Mouse (Mus musculus): ENCODE data around the gene Abcc6.
A peak's percentile ranks its signal among the peaks of the same experiment; 100 is the strongest.
"Not testable (repeated sequence)": the region's sequence is repeated elsewhere in the genome, so short reads cannot be mapped to it uniquely, and the experiment has no call there.

Abcc6 gene

DNA sequence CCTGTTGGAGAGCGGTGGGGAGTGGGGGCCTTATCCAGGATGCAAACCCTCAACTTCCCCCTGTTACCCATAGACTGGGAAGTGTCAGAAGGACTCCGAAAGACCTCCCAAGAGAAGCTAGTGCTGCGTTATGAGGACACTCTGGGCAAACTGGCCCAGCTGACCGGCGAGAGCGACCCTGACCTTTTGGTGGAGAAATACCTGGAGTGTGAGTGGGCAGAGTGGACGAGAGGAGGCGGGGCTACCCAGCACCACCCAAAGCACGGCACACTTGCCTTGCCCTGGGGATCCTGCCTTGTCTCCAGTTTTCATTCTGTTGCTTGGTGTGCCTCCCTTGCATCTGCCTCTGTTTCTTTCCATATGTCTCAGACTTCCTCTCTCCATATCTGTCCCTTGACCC lies 88.1 kb downstream of the Abcc6 start:
- DNase-seq (ENCODE audit: low read depth in 2 of 2, low spot score in 2 of 2): no peak

DNA sequence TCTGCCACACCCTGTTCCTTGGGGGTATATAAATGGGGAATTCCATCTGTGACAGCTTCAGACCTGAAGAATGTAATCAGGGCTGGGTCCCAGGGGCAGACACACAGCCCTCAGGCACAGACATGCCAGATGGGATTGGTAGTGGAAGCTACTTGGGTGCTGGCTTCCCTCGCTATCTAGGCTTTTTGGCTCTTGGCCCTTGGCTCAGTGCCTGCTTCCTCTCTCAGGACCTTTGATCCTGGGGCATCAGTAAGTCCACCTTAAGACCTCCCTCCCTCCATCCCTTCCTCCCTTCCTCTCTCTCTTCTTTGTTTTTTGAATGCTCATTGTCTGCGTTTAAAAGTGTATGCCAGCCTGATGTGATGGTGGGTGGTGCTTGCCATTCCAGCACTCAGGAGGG lies 90.3 kb downstream of the Abcc6 start:
- DNase-seq (ENCODE audit: low read depth in 2 of 2, low spot score in 2 of 2): no peak

DNA sequence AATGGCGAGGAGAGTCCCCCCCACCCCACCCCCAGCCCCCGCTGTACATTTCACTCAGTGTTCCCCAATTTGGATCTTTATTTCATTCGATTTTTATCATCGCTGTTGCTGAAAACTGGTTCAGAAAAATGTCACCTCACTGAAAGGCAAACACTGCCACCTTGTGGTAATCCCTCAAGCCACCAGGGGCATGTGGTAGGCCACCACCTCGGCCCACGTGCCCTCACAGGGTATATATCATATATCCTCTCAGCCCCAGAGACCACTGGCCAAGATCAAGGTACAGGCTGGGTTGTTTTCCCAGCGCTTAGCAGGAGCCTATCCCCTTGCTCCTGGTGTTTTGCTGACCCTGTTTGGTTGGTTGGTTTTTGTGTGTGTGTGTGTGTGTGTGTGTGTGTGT lies 95.0 kb downstream of the Abcc6 start:
- DNase-seq (ENCODE audit: low read depth in 2 of 2, low spot score in 2 of 2): peak; percentile 68 to 82

DNA sequence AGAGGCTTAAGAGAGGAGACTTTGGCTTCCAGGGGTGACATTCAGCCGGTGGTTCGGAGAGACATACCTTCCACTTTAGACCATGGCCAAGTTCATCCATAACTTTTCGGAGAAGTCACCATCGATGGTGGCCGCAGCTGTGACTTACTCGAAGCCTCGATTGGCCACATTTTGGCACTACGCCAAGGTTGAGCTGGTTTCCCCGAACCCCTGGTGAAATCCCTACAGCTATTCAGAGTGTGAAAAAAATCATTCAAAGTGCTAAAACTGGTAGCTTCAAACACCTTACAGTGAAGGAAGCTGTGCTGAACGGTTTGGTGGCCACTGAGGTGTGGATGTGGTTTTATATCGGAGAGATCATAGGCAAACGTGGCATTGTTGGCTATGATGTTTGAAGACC lies 96.3 kb downstream of the Abcc6 start:
- not testable (repeated sequence) for DNase-seq (ENCODE audit: low read depth in 2 of 2, low spot score in 2 of 2)

DNA sequence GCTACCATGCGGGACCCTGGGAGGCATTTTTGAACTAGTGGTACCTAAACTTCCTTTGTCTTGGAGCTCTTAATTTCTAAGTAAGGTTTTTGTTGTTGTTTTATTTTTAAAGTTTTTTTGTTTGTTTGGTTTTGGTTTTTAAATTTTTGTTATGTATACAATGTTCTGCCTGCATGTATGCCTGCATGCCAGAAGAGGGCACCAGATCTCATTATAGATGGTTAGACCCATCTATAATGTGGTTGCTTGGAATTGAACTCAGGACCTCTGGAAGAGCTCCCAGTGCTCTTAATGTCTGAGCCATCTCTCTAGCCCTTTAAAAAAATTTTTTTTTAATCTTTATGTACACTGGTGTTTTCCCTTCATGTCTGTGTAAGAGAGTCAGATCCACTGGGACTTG lies 100.4 kb downstream of the Abcc6 start:
- DNase-seq (ENCODE audit: low read depth in 2 of 2, low spot score in 2 of 2): no peak

DNA sequence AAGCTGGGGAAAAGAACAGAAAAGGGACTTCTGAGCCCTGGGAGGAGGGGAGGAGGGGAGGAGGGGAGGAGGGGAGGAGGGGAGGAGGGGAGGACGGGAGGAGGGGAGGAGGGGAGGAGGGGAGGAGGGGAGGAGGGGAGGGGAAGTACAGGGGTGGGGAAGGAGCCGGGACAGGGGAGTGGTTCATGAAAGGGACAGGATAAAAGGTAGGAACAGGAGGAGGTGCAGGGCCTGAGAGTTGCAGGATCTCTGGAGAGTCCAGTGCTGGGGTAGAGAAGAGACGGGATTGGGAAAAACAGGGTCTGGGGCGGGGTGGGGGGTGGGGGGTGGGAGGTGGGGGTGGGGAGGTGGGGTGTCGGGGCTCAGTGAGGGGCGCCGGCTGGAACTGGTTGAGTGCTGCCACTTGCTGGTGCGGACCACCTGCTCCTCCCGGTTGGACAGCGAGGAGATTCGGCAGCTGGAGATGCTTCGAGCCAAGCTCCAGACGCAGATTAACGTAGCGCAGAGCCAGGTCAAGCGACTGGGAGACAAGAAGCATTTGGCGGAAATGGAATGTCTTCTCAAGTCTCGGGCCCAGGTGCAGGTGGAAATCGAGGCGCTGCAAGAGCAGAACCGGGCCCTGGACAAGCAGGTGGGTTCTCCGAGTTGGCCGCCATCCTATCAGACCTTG lies 101.3 kb downstream of the Abcc6 start:
- DNase-seq (ENCODE audit: low read depth in 2 of 2, low spot score in 2 of 2): no peak

DNA sequence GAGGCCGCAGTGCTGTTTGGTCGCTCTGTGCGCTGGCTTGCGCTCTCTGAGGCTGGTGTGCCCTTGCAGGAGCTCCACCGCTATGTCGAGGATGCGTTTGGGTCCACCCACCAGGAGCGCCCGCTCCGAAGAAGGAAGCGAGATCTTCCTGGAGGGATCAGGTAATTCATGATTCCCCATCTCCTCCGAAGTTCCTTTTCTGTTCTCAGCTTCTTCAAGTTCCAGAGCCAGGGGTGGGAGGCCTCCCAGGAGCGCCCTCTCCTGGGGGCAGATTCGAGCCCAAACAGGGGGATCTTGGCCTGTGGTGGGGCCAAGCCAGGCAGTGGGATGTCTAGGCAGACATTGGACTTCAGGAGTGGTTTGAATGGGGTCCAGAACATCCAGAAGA lies 105.7 kb downstream of the Abcc6 start:
- peak in 1 of 2 experiments; percentile 32 for DNase-seq (ENCODE audit: low read depth in 2 of 2, low spot score in 2 of 2)

DNA sequence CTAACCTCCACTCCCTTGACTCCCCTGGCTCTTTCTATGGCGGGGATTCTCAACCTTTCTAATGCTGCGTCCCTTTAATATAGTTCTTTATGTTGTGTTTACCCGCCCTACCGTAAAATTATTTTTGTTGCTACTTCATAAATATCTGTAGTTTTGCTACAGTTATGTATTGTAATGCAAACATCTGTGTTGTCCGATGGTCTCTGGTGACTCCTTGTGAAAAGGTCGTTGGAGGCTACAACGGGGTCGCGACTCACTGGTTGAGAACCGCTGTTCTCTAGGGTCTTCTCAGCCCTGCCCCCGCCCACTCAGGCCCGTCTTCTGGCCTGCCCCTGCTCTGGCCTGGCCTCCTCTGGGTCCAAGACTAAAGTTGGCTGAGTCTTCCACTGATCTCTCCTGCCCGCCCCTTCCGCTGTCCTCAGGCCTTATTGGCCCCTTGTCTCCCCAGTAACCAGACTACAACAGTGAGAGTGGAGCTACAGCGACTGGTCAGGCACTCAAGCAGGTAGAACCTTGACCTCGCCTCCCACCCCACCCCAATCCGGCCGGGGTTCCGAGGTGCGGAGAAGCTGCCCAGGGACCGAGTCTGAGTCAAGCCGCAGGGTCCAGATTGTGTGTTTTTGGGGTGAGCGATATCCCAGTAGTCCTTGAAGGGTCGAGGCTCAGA lies 106.2 kb downstream of the Abcc6 start, which contains the start of gene Ccdc114:
TSS of gene Ccdc114 (plus strand) at position 311 of the 667 bp plus-strand sequence.
- no peak for DNase-seq (ENCODE audit: low read depth in 2 of 2, low spot score in 2 of 2)

DNA sequence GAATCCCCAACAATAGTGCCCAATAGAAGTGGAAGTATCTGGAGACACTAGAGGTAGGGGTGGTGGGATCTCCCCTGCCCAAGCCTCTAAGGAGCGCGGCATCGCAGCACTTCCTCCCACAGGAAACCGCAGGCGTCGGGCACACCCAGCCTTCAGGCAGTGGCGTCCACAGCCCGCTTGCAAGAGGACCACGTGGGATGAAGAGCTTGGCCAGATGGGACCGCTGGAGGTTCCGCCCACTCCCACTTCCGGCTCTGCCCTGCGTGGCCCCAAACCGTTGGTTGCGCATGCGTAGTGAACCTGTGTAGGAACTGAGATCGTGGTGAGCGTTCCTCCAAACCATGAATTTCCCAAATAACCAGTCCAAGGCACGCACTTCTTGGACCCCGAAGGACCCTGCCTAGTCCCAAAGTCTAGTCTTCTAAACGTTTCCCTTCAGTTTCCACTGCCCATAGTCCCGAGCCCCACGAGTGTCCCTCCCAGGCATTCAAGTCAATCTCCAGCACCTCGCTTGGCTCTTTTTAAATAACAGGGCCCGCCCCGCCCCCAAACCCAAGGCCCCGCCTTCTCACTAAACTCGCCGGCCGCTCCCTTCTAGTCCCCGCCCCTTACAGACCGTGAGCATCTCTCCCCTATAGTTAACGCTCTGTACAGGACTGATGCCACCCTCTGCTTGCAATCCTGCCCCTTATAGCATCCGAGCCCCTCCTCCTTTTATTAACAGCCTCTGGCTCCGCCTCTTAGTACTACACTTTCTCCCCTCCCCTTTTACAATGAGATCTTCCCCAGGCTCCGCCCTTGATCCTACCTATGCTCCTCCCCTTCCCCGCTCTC lies 107.0 kb downstream of the Abcc6 start:
- peak; percentile 90 to 91 for DNase-seq (ENCODE audit: low read depth in 2 of 2, low spot score in 2 of 2)

DNA sequence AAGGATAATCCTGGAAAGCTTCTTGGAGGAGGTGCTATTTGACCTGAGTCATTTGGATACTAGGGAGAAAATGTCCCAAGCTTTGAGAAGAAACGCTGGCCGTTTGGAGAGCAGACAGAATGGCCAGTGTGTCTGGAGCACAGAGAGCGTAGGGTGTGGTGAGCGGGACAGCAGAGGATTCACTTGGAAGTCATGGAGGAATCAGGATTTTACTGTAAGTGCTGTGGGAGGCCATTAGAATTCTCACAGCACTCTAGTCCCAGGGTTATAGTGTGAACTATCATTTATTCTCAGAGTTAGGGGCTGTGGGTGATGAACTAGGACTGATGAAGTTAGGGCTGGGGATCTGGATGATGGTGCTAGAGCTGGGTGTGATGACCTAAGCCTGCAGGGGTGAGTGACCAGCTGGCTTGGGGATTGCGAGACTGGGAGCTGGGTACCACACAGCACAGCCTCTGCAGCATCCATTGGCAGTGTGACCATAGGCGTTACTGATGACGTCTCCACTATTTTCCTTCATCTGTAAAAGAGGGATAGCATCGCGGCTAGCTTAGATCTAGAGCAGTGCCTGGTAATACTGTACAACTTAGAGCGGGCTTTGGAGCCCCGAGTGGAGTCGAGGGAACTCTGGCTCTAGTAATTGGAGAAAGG lies 108.0 kb downstream of the Abcc6 start:
- no peak for DNase-seq (ENCODE audit: low read depth in 2 of 2, low spot score in 2 of 2)

DNA sequence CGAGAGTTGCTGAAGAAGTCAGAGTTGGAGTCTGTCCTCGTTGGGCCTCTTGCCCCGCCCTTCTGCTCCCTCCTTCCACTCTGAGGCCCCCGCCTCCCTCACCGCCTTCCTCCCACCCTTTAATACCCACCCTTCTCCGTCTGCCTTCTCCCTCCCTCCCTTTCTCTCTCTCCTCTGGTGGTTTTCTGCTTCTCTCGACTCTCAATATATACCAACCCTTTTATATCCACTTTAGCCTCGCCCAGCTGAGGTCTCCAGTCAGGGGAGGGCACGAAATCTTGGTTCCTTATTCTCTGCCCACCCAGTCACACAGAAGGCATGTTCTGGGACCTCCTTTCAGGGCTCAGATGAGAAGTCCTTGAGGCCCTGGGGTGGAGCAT lies 108.9 kb downstream of the Abcc6 start, which contains the start of gene Emp3:
TSS of gene Emp3 (minus strand) at position 163 of the 380 bp plus-strand sequence.
- DNase-seq (ENCODE audit: low read depth in 2 of 2, low spot score in 2 of 2): peak; percentile 53 to 55

DNA sequence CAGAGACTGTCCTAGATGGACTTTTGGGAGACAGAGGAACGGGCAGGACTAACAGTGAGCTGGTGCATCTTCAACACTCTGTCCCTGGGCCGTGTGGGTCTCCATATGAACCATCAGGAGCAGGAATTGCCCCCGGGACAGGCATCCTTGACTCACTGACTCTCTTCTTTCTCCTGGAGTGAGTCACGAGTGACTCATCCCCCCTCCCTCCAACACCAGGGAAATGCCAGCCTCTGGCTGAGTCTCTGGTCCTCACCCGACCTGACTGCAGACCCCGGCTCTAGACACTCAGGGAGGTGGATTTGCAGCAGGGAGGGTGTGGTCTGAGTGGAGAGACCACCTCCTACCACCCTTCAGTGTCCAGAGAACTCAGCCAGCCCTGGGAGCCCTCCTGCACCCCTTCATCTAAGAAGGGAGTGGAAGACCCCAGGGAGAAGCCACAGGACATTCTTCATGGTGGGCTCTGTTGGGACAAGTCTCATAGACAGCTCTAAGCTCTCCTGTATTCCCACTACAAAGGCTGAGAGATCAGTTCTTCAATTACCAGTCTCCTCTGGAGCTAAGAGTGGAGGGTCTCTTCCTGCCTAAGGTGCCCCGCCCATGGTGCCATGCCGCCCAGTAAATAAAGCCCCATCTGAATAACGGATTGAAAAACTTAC lies 109.4 kb downstream of the Abcc6 start:
- no peak for DNase-seq (ENCODE audit: low read depth in 2 of 2, low spot score in 2 of 2)

DNA sequence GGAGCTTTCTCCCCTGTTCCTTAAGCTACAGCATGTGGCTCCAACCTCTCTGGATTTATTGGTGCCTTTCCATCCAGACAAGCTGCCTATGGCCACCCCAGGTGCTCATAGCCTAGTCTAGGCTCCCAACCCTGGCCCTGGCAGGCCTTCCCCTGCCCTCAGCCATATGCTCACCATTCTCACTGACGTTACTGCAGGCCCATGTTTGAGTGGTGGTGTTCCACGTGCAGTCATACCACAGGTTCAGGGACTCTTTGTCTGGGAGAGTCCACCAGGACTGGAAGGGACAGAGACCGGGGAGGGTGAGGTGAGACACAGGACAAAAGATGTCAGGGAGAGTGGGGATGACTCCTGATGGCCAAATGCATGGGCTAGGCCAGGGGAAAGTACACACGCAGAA lies 110.3 kb downstream of the Abcc6 start:
- no peak for DNase-seq (ENCODE audit: low read depth in 2 of 2, low spot score in 2 of 2)

DNA sequence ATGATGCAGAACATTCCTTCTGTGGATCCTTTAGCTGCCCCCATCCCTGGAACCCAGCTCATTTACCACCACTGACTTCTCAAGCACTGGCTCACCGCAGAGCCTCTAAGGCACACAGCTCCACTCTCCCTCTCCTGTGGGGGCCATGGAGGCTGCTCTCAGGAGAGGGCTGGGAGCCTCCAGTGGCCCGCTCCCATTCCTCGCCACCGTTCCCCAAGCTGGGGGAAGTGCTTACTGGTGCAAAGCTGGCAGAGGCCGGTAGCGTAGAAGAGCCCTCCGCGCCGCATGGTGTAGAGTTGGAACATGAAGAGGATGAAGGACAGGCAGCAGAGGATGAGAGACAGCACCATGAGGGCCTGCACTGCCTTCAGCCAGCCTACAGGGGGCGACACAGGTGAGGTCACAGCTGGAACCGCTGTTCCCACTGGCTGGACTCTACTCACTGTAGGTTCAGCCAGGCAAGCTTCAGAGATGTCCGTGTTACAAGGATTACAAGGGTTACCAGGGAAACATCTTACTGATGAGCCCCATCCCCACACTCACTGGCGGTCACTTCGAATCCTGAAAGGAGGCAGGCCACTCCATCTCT lies 110.9 kb downstream of the Abcc6 start:
- DNase-seq (ENCODE audit: low read depth in 2 of 2, low spot score in 2 of 2): peak in 1 of 2 experiments; percentile 47

DNA sequence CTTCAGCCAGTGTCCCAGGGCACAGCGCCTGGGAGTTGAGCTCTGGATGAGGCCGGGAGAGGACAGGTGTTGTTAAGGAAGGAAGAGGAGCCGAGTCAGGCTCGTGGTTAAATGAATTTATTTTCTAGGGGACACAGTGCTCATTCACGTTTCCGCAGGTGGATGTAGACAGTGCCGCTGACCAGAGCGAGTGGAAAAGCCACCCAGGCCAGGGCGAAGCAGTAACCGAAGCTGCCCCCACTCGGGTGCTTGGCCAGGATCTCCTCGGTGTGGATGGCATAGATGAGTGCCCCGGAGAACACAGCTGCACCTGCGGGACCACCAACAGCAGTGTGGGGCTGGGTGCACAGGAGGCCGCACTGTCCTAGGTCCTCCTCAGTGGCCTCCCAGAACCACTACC lies 112.2 kb downstream of the Abcc6 start:
- no peak for DNase-seq (ENCODE audit: low read depth in 2 of 2, low spot score in 2 of 2)

Data from CD8-positive naive resting alpha-beta T cell, adult 2 months (primary cell).